In the genomic region with DNA sequence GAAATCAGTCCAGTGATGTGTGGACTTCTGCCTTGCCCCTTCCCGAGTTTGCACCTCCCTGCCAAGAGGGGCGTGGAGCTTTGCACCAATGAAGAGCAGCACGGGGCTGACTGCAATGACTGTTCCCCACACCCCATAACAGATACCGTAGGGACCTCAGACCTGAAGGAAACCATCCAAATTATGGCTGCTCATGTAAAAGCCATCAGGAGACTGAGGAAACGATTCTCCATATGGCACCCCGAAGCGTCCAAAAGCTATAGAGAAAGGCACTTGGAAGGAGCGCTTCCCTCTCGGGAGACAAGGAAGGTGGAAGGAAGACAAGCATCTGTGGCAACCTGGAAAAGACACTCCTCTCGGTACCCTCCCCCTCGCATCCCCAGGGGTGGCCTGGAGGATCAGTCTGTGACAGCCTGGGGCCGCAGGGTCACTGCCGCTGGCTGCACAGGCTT, we compare ENCODE assay signal across 8 mouse cellular contexts.
DNase-seq lines count a peak whose midpoint lies in the region; ATAC-seq and TF ChIP-seq lines count a peak whose summit lies in the region.

No protein-coding gene starts in this region.

- peak overlapping the region; percentile 12; the same call in 1 of the 2 replicates for H3K4me2 ChIP-seq in hindbrain, embryonic 11.5 days (replicated peaks; ENCODE audit: low read depth, low read length)
- peak overlapping the region; percentile 40 for H3K4me2 ChIP-seq in limb, embryonic 14.5 days (replicated peaks; ENCODE audit: low read depth, low read length, severe bottlenecking)

- H3K27me3 ChIP-seq in heart, embryonic 10.5 days (ENCODE audit: insufficient read depth, poor library complexity, severe bottlenecking): peaks cover 36% of the 10 kb centered on the region
- peaks cover 2% of the 10 kb centered on the region; the same call in 1 of the 2 replicates for H3K27me3 ChIP-seq in hindbrain, embryonic 11.5 days (ENCODE audit: control insufficient read depth, insufficient read depth, low read length)
- H3K27me3 ChIP-seq in limb, embryonic 14.5 days (ENCODE audit: control insufficient read depth, insufficient read depth, low read length): no peaks in the 10 kb centered on the region

- no peak for DNase-seq in heart, embryonic 10.5 days (ENCODE audit: low spot score)
- DNase-seq in heart, adult 9 months (ENCODE audit: low spot score in 2 of 2): no peak
- peak; percentile 23 for DNase-seq in cerebellum, adult 8-10 months
- DNase-seq in hindbrain, embryonic 11.5 days (ENCODE audit: low spot score): peak; percentile 46
- DNase-seq in limb, embryonic 14.5 days (ENCODE audit: low spot score): peak; percentile 66
- no peak for DNase-seq in spleen, postnatal 14 days (ENCODE audit: low spot score in 2 of 2)
- no peak for DNase-seq in spleen, adult 12 weeks (ENCODE audit: low spot score)
- DNase-seq in adrenal gland, adult (ENCODE audit: inconsistent age in 2 of 2, low spot score in 1 of 2): no peak

- H3K9me3 ChIP-seq in heart, embryonic 10.5 days: no peaks in the 10 kb centered on the region
- H3K9me3 ChIP-seq in hindbrain, embryonic 11.5 days (ENCODE audit: control insufficient read depth, low read length): no peaks in the 10 kb centered on the region
- no peaks in the 10 kb centered on the region for H3K9me3 ChIP-seq in limb, embryonic 14.5 days (ENCODE audit: control insufficient read depth, low read length)

- ATAC-seq in hindbrain, embryonic 11.5 days (ENCODE audit: low FRiP score): no peak
- ATAC-seq in limb, embryonic 14.5 days (ENCODE audit: low FRiP score, low read depth): peak; percentile 80

- H3K4me3 ChIP-seq in heart, embryonic 10.5 days: peak overlapping the region; percentile 18; the same call in 1 of the 2 replicates
- H3K4me3 ChIP-seq in hindbrain, embryonic 11.5 days (ENCODE audit: low read depth, low read length): no peak overlapping the region
- peak overlapping the region; percentile 18; the same call in 1 of the 2 replicates for H3K4me3 ChIP-seq in limb, embryonic 14.5 days (replicated peaks; ENCODE audit: low read length)

- WGBS in heart, embryonic 10.5 days: 24% methylated on average over 13 of the region's 13 CpGs
- WGBS in hindbrain, embryonic 11.5 days: 18% methylated on average over 13 of the region's 13 CpGs
- WGBS in limb, embryonic 14.5 days: 14% methylated on average over 13 of the region's 13 CpGs

- peaks cover 20% of the 10 kb centered on the region for H3K4me1 ChIP-seq in heart, embryonic 10.5 days
- peaks cover 7% of the 10 kb centered on the region; the same call in 1 of the 2 replicates for H3K4me1 ChIP-seq in hindbrain, embryonic 11.5 days (replicated peaks; ENCODE audit: control insufficient read depth, insufficient read depth, low read length)
- peaks cover 18% of the 10 kb centered on the region for H3K4me1 ChIP-seq in limb, embryonic 14.5 days (ENCODE audit: control insufficient read depth, insufficient read depth, low read length)

- no peaks in the 10 kb centered on the region for H3K36me3 ChIP-seq in heart, embryonic 10.5 days
- H3K36me3 ChIP-seq in hindbrain, embryonic 11.5 days (ENCODE audit: control insufficient read depth, insufficient read depth, low read length): no peaks in the 10 kb centered on the region
- no peaks in the 10 kb centered on the region for H3K36me3 ChIP-seq in limb, embryonic 14.5 days (ENCODE audit: control insufficient read depth, insufficient read depth, low read length)

- H3K27ac ChIP-seq in heart, embryonic 10.5 days: no peak overlapping the region
- peak overlapping the region; percentile 53; the same call in 1 of the 2 replicates for H3K27ac ChIP-seq in hindbrain, embryonic 11.5 days (ENCODE audit: low read depth, low read length)
- H3K27ac ChIP-seq in limb, embryonic 14.5 days (replicated peaks; ENCODE audit: low read depth, low read length): 0 out of 2 replicates have a peak overlapping the region, but pooled peaks have one; percentile 19

- no peak for TF ChIP-seq POLR2A in limb, embryonic 14.5 days (IDR thresholded peaks at IDR 0.05; ENCODE audit: borderline replicate concordance, extremely low read depth, insufficient read depth, insufficient read length)

- no peak overlapping the region for H3K9ac ChIP-seq in hindbrain, embryonic 11.5 days (ENCODE audit: low read depth, low read length)
- peak overlapping the region; percentile 31; the same call in 1 of the 2 replicates for H3K9ac ChIP-seq in limb, embryonic 14.5 days (ENCODE audit: low read depth, low read length, severe bottlenecking)

Comparison
In these comparisons a context has a peak if more than half of its experiments do, and no peak if none do; other contexts are left out.
1. DNase-seq: peak in cerebellum, adult 8-10 months (single experiment), hindbrain, embryonic 11.5 days (single experiment) and limb, embryonic 14.5 days (single experiment); none in heart, embryonic 10.5 days (single experiment), heart, adult 9 months (0 of 2), spleen, postnatal 14 days (0 of 2), spleen, adult 12 weeks (single experiment) and adrenal gland, adult (0 of 2).